Mouse (Mus musculus) forebrain, embryonic 13.5 days (tissue): Measurements from ENCODE around the gene Rhoj. TPM values are rescaled to one million over a fixed set of nuclear protein-coding genes. Genes with fewer than 3 reads are reported as not detected.

ENCODE experiments used
- ATAC-seq: fragments of 200-750 bp; cut with Nextera tagmentation; 2 replicates; pipeline ENCODE4 v1.8.0; 2017
- H3K27ac ChIP-seq: fragments of 300-500 bp; sonication (generic); 2 replicates; pipeline ENCODE4 v1.5.1; 2015; ENCODE audit warnings: inconsistent platforms, mild to moderate bottlenecking, moderate library complexity
- H3K27me3 ChIP-seq: fragments of 300-500 bp; sonication (generic); 2 replicates; pipeline ENCODE4 v1.6.1; 2015; ENCODE audit warnings: mild to moderate bottlenecking, inconsistent platforms
- H3K36me3 ChIP-seq: fragments of 300-500 bp; sonication (generic); 2 replicates; pipeline ENCODE4 v1.6.1; 2015; ENCODE audit warnings: mild to moderate bottlenecking, inconsistent platforms; ENCODE audit not compliant: poor library complexity, severe bottlenecking
- H3K4me1 ChIP-seq: fragments of 300-500 bp; sonication (generic); 2 replicates; pipeline ENCODE4 v1.6.1; 2015; ENCODE audit warnings: inconsistent platforms
- H3K4me2 ChIP-seq: fragments of 300-500 bp; sonication (generic); 2 replicates; pipeline ENCODE4 v1.6.1; 2015; ENCODE audit warnings: inconsistent platforms, mild to moderate bottlenecking, moderate library complexity
- H3K4me3 ChIP-seq: fragments of 300-500 bp; sonication (generic); 2 replicates; pipeline ENCODE4 v1.5.1; 2015; ENCODE audit warnings: mild to moderate bottlenecking, inconsistent platforms
- H3K9ac ChIP-seq: fragments of 300-500 bp; sonication (generic); 2 replicates; pipeline ENCODE4 v1.6.1; 2015; ENCODE audit warnings: mild to moderate bottlenecking, inconsistent platforms
- H3K9me3 ChIP-seq: fragments of 300-500 bp; sonication (generic); replicated peaks from 2 replicates; pipeline ENCODE4 v1.6.1; 2016; ENCODE audit warnings: inconsistent platforms
- WGBS: fragments of 180-500 bp; shearing (Covaris S2); methylation state at CpG from one replicate; pipeline ENCODE4 v1.1.7; 2015; 5-methylcytosine and 5-hydroxymethylcytosine counted together
- polyA plus RNA-seq: library from polyadenylated mRNA; unstranded; fragments of >200 nt; fragmentation: Nextera tagmentation; extraction: Ambion mirVana; gene quantifications from 2 replicates; pipeline ENCODE4 v1.2.1, GENCODE M21; 2015

The Rhoj gene
- polyA plus RNA-seq: 14.1 and 16.6 TPM in 2 replicates

DNA sequence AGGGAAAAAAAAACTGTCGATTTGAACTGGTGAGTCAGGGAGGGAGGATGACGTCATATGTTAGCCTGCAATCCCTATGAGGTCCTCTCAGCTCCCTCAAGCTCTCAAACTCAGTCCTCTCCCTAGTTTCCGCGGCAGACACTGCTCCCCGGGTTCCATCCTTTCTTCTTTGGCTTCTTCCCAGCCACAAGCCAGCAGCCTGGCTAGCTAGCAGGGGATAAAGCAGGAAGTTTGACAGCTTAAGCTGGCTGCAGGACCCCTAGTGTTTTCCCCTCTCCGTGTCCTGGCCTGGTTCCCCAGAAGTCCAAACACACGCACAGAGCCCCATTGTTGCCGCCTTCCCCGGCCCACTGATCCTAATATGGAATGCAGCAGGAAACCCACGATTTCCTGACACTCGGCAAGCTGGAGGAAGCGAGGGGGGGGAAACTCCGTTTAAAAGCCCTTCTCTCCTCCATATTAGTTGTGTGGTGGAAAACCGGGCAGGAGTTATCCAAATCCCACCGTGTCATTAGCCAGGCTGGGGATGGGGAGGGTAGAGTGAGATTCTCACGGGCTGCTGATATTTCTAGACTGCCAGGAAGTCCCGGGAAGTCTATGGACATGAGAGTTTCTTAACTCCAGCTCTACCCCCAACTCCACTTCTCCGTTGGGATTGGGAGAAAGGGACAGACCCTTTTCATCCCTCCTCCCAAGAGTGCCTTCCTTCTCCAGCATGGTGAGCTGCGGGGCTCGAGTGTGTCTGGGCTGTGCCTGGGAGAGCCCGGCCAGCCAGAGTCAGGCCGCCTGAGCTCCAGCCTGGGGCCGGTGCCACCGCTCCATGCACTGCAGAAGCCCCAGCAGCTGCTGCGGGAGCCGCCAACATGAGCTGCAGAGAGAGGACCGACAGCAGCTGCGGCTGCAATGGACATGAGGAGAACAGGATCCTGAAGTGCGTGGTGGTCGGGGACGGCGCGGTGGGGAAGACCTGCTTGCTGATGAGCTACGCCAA lies at the start of gene Rhoj:
Gene Rhoj (plus strand): TSS at position 362 of the 991 bp plus-strand sequence.
- Histone ChIP-seq H3K36me3 (no peaks in the 10 kb centered on the region), H3K27ac (0 out of 2 replicates have a peak within 1 kb of the TSS, but pooled peaks have one; percentile 14), H3K9me3 (no peaks in the 10 kb centered on the region), H3K4me2 (peak within 1 kb of the TSS; percentile 95), H3K4me1 (peaks cover 16% of the 10 kb centered on the region), H3K4me3 (peak within 1 kb of the TSS; percentile 50), H3K27me3 (peaks cover 4% of the 10 kb centered on the region; the same call in 1 of the 2 replicates), H3K9ac (peak within 1 kb of the TSS; percentile 68)
- under 1% methylated on average over 34 of the region's 34 CpGs for WGBS
- peak; percentile 87 for ATAC-seq

DNA sequence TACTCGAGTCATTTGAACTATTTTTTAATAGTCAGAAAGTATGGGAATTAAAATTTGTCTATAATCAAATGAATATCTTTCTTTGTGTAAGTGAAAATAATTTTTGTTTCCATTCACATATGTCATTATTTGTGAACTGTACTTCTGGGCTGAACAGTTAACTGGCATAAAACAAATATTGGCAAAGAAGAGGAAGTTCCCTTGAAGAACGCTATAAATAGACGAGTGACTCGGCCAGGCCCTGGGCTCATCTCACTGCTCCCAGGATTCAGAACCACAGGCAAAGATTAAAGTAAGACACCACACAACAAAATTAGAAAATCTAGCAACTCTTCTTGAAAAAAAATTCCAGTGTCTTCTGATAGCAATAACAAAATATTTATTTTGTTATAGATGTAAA lies 36.4 kb upstream of the Rhoj start:
- Histone ChIP-seq H3K27ac (no peak overlapping the region), H3K36me3 (no peaks in the 10 kb centered on the region), H3K9ac (no peak overlapping the region), H3K9me3 (no peaks in the 10 kb centered on the region), H3K27me3 (no peaks in the 10 kb centered on the region), H3K4me1 (no peaks in the 10 kb centered on the region), H3K4me3 (no peak overlapping the region), H3K4me2 (no peak overlapping the region)
- ATAC-seq: no peak
- WGBS: 85% methylated on average over 4 of the region's 4 CpGs

DNA sequence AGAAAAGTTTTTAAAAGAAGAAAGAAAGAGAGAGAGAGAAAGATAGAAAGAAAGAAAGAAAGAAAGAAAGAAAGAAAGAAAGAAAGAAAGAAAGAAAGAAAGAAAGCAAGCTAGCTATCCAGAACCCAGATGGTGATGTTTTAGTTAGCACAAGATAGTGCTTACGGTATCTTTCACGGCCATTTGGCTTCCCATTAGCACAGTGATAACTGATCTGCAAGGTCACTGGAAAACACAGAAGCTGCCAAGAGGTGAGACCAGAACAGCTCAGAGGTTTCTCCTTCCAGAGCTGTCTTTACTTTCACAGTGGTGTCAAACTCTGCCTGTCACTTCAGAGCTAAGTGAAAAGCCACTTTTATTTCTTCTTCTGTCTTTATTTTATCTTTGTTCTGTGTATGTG lies 32.4 kb upstream of the Rhoj start:
- 83% methylated on average over 2 of the region's 2 CpGs for WGBS
- Histone ChIP-seq H3K4me3 (no peak overlapping the region), H3K9ac (no peak overlapping the region), H3K4me2 (no peak overlapping the region), H3K4me1 (no peaks in the 10 kb centered on the region), H3K27me3 (no peaks in the 10 kb centered on the region), H3K27ac (no peak overlapping the region), H3K36me3 (no peaks in the 10 kb centered on the region), H3K9me3 (no peaks in the 10 kb centered on the region)
- ATAC-seq: no peak

DNA sequence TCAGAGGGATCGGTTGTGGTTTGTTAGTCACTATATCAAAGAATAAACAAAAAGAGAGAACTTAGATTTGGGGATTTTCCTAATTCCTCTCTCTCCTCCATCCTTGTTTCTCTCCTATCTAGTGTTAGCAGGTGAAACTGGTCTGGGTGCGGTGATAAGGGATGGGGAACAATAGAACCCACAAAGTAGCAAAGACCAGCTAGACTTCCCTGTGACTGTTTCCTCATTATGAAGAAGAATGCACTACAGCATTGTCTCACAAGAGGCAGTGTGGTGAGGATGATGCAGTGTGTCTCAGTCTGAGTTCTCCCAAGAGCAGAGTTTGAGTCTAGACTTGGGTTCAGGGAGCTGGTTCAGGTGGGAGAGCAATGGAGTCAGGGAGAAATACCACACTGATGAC lies 30.7 kb upstream of the Rhoj start:
- H3K27me3 ChIP-seq: no peaks in the 10 kb centered on the region
- ATAC-seq: no peak
- H3K36me3 ChIP-seq: no peaks in the 10 kb centered on the region
- 96% methylated on average over 2 of the region's 2 CpGs for WGBS
- H3K27ac ChIP-seq: no peak overlapping the region
- H3K4me1 ChIP-seq: no peaks in the 10 kb centered on the region
- H3K9ac ChIP-seq: no peak overlapping the region
- no peak overlapping the region for H3K4me2 ChIP-seq
- H3K4me3 ChIP-seq: no peak overlapping the region
- H3K9me3 ChIP-seq: no peaks in the 10 kb centered on the region

GRCm38 (mm10) chr12:75280502-75280901 lies 27.6 kb upstream of the Rhoj start:
- Histone ChIP-seq H3K4me3 (no peak overlapping the region), H3K4me2 (no peak overlapping the region), H3K27ac (no peak overlapping the region), H3K27me3 (no peaks in the 10 kb centered on the region), H3K9me3 (no peaks in the 10 kb centered on the region), H3K9ac (no peak overlapping the region), H3K4me1 (no peaks in the 10 kb centered on the region), H3K36me3 (no peaks in the 10 kb centered on the region)
- no peak for ATAC-seq
- 69% methylated on average over 7 of the region's 7 CpGs for WGBS

GRCm38 (mm10) chr12:75283226-75283625 lies 24.9 kb upstream of the Rhoj start:
- H3K36me3 ChIP-seq: no peaks in the 10 kb centered on the region
- no peak overlapping the region for H3K27ac ChIP-seq
- no peak overlapping the region for H3K4me2 ChIP-seq
- H3K9me3 ChIP-seq: no peaks in the 10 kb centered on the region
- 67% methylated on average over 2 of the region's 2 CpGs for WGBS
- ATAC-seq: no peak
- no peaks in the 10 kb centered on the region for H3K27me3 ChIP-seq
- H3K9ac ChIP-seq: no peak overlapping the region
- no peak overlapping the region for H3K4me3 ChIP-seq
- no peaks in the 10 kb centered on the region for H3K4me1 ChIP-seq

- H3K4me1 ChIP-seq: no peaks in the 10 kb centered on the region
- WGBS: 84% methylated on average over 3 of the region's 3 CpGs
Measured at GRCm38 (mm10) chr12:75286166-75286565, 22.0 kb upstream of the Rhoj start.

GRCm38 (mm10) chr12:75290524-75290923 lies 17.6 kb upstream of the Rhoj start:
- H3K27me3 ChIP-seq: no peaks in the 10 kb centered on the region
- H3K9me3 ChIP-seq: no peaks in the 10 kb centered on the region
- no peak overlapping the region for H3K27ac ChIP-seq
- no peak for ATAC-seq
- no peak overlapping the region for H3K9ac ChIP-seq
- H3K4me3 ChIP-seq: no peak overlapping the region
- H3K4me1 ChIP-seq: no peaks in the 10 kb centered on the region
- no peaks in the 10 kb centered on the region for H3K36me3 ChIP-seq
- H3K4me2 ChIP-seq: no peak overlapping the region
- WGBS: 90% methylated on average over 2 of the region's 2 CpGs

More at GRCm38 (mm10) chr12:75286166-75286565, 22.0 kb upstream of the Rhoj start:
- H3K9me3 ChIP-seq: no peaks in the 10 kb centered on the region
- ATAC-seq: no peak
- no peak overlapping the region for H3K27ac ChIP-seq
- H3K4me3 ChIP-seq: no peak overlapping the region
- H3K27me3 ChIP-seq: no peaks in the 10 kb centered on the region
- H3K9ac ChIP-seq: no peak overlapping the region
- H3K4me2 ChIP-seq: no peak overlapping the region
- H3K36me3 ChIP-seq: no peaks in the 10 kb centered on the region

- no peak overlapping the region for H3K4me2 ChIP-seq
- H3K27ac ChIP-seq: no peak overlapping the region
- H3K27me3 ChIP-seq: no peaks in the 10 kb centered on the region
- 95% methylated on average over 5 of the region's 5 CpGs for WGBS
- no peak overlapping the region for H3K4me3 ChIP-seq
- no peaks in the 10 kb centered on the region for H3K4me1 ChIP-seq
- H3K36me3 ChIP-seq: no peaks in the 10 kb centered on the region
- H3K9me3 ChIP-seq: no peaks in the 10 kb centered on the region
- H3K9ac ChIP-seq: no peak overlapping the region
- ATAC-seq: no peak
Measured at GRCm38 (mm10) chr12:75291556-75291955, 16.6 kb upstream of the Rhoj start.

DNA sequence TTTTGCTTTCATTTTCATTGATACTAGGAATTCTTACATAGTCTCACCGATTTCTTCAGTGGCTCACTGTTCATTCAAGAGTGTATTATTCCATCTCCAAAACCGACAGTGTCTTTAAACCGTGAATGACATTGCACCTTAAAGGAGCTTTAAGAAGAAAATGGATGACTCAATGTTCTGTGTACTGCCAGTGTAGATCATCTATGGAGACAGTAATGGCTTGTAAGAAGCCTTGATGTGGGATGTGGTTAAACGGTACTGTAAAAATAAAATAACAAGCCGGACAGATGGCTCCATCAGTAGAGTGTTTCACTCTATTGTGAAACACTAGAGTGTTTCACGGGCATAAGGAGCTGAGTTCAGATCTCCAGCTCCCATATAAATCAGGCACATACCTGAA lies 15.2 kb upstream of the Rhoj start:
- no peaks in the 10 kb centered on the region for H3K36me3 ChIP-seq
- ATAC-seq: no peak
- H3K4me2 ChIP-seq: no peak overlapping the region
- H3K27me3 ChIP-seq: no peaks in the 10 kb centered on the region
- H3K9ac ChIP-seq: no peak overlapping the region
- no peaks in the 10 kb centered on the region for H3K9me3 ChIP-seq
- H3K4me1 ChIP-seq: no peaks in the 10 kb centered on the region
- no peak overlapping the region for H3K4me3 ChIP-seq
- no peak overlapping the region for H3K27ac ChIP-seq
- WGBS: 89% methylated on average over 6 of the region's 6 CpGs

GRCm38 (mm10) chr12:75299865-75300264 lies 8.3 kb upstream of the Rhoj start:
- no peak overlapping the region for H3K4me2 ChIP-seq
- H3K9ac ChIP-seq: no peak overlapping the region
- no peaks in the 10 kb centered on the region for H3K27me3 ChIP-seq
- no peaks in the 10 kb centered on the region for H3K4me1 ChIP-seq
- no peak overlapping the region for H3K4me3 ChIP-seq
- WGBS: 96% methylated on average over 1 of the region's 1 CpGs
- H3K9me3 ChIP-seq: no peaks in the 10 kb centered on the region
- H3K36me3 ChIP-seq: no peaks in the 10 kb centered on the region
- H3K27ac ChIP-seq: no peak overlapping the region
- ATAC-seq: no peak

DNA sequence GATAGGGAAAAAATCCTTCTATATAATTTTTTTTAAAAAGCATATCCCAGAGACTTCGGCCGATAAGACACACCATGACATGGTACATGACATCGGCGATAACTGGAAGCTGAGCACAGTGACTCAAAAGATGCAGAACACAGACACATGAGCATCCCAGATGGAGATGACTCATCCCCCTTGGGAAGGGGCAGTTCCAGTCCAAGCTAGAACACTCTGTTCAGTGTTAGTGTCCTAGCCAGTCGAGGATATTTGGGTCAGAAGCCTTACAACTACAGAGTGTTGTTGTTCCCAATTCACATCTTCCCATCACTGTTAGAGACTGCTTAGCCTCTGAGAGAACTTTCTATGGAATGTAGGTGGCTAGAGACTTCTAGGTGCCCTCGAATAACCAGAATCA lies 4.0 kb upstream of the Rhoj start:
- ATAC-seq: no peak
- no peak overlapping the region for H3K4me2 ChIP-seq
- peaks cover 16% of the 10 kb centered on the region for H3K4me1 ChIP-seq
- no peaks in the 10 kb centered on the region for H3K36me3 ChIP-seq
- no peak overlapping the region for H3K27ac ChIP-seq
- no peaks in the 10 kb centered on the region for H3K27me3 ChIP-seq
- H3K9ac ChIP-seq: no peak overlapping the region
- H3K4me3 ChIP-seq: no peak overlapping the region
- 89% methylated on average over 6 of the region's 6 CpGs for WGBS
- no peaks in the 10 kb centered on the region for H3K9me3 ChIP-seq
